ENCODE assay signal across 9 mouse cellular contexts in genomic region chr3:135580439-135581275, GRCm38 (mm10).
DNase-seq lines count a peak whose midpoint lies in the region; ATAC-seq and TF ChIP-seq lines count a peak whose summit lies in the region.
"Had no signal": no experiment of that assay in that cellular context is flagged by ENCODE, and none has a peak within 500 bp of the region (broad histone marks: within the 10 kb centered on the region; RNA-seq: fewer than 3 reads in every experiment).

No protein-coding gene starts in this region.

- WGBS in kidney, postnatal 0 days = 55% methylated on average over 21 of the region's 21 CpGs
- 59% methylated on average over 21 of the region's 21 CpGs for WGBS in kidney, embryonic 14.5 days

- no peak overlapping the region for H3K27ac ChIP-seq in kidney, postnatal 0 days
- no peak overlapping the region for H3K27ac ChIP-seq in kidney, embryonic 14.5 days (ENCODE audit: low read depth, low read length)
- H3K27ac ChIP-seq: hindbrain, embryonic 15.5 days had no signal

- H3K36me3 ChIP-seq in kidney, postnatal 0 days (ENCODE audit: insufficient read depth, low read length) = peaks cover 5% of the 10 kb centered on the region; the same call in 1 of the 2 replicates
- peaks cover 6% of the 10 kb centered on the region; the same call in 1 of the 2 replicates for H3K36me3 ChIP-seq in kidney, embryonic 14.5 days (ENCODE audit: control insufficient read depth, insufficient read depth, low read length)
- H3K36me3 ChIP-seq: hindbrain, embryonic 15.5 days had no signal

- no peak overlapping the region for H3K4me2 ChIP-seq in kidney, postnatal 0 days (ENCODE audit: low read length)
- no peak overlapping the region for H3K4me2 ChIP-seq in kidney, embryonic 14.5 days (replicated peaks; ENCODE audit: low read depth, low read length)
- H3K4me2 ChIP-seq: hindbrain, embryonic 15.5 days had no signal

- H3K4me1 ChIP-seq in kidney, postnatal 0 days (replicated peaks; ENCODE audit: insufficient read depth, low read length) = peaks cover 10% of the 10 kb centered on the region
- H3K4me1 ChIP-seq in kidney, embryonic 14.5 days (ENCODE audit: control insufficient read depth, insufficient read depth, low read length) = peaks cover 6% of the 10 kb centered on the region; the same call in 1 of the 2 replicates

- no peaks in the 10 kb centered on the region for H3K27me3 ChIP-seq in kidney, postnatal 0 days (ENCODE audit: insufficient read depth, low read length)
- no peaks in the 10 kb centered on the region for H3K27me3 ChIP-seq in kidney, embryonic 14.5 days (ENCODE audit: control insufficient read depth, insufficient read depth, low read length)
- H3K27me3 ChIP-seq: hindbrain, embryonic 15.5 days had no signal

- H3K9me3 ChIP-seq in kidney, postnatal 0 days (replicated peaks; ENCODE audit: low read length) = no peaks in the 10 kb centered on the region
- no peaks in the 10 kb centered on the region for H3K9me3 ChIP-seq in kidney, embryonic 14.5 days (ENCODE audit: control insufficient read depth, low read length)
- H3K9me3 ChIP-seq: hindbrain, embryonic 15.5 days had no signal

- peak; percentile 69 for DNase-seq in kidney, postnatal 0 days (ENCODE audit: low spot score)
- peak; percentile 45 for DNase-seq in ES-CJ7 (ENCODE audit: low read depth, low spot score)
- peak; percentile 57 to 73 for DNase-seq in heart, postnatal 10 days
- DNase-seq in lung, postnatal 4 days = peak; percentile 29 to 71
- DNase-seq in ovary, adult 18-20 months (ENCODE audit: low spot score) = no peak
- no peak for DNase-seq in layer of hippocampus, postnatal 25 days (ENCODE audit: extremely low spot score in 1 of 2, low spot score in 1 of 2)
- DNase-seq in cerebellum, adult 11 months = no peak

- TF ChIP-seq CTCF in kidney, postnatal 0 days (IDR thresholded peaks at IDR 0.05; ENCODE audit: low read depth) = no peak

- no peak overlapping the region for H3K4me3 ChIP-seq in kidney, postnatal 0 days (replicated peaks; ENCODE audit: low read depth, low read length)
- H3K4me3 ChIP-seq in kidney, embryonic 14.5 days (ENCODE audit: low read length) = no peak overlapping the region
- H3K4me3 ChIP-seq: hindbrain, embryonic 15.5 days had no signal

- intact Hi-C loops in heart, postnatal 10 days (cut with DNase I) = loop anchor here (1.0 to 5.0 kb wide), 3 partner anchors 123 to 289 kb away; no protein-coding TSS in a partner anchor

- no peak; the same call in 1 of the 2 replicates for ATAC-seq in kidney, postnatal 0 days (replicated peaks; ENCODE audit: low FRiP score, low read depth)
- ATAC-seq in kidney, embryonic 14.5 days (ENCODE audit: low FRiP score, low TSS enrichment) = no peak

- H3K9ac ChIP-seq in kidney, postnatal 0 days (ENCODE audit: low read depth, low read length) = no peak overlapping the region
- no peak overlapping the region for H3K9ac ChIP-seq in kidney, embryonic 14.5 days (ENCODE audit: low read depth, low read length)
- H3K9ac ChIP-seq: hindbrain, embryonic 15.5 days had no signal

Comparison
In these comparisons a context has a peak if more than half of its experiments do, and no peak if none do; other contexts are left out.
1. DNase-seq: peak in kidney, postnatal 0 days (single experiment), ES-CJ7 (single experiment), heart, postnatal 10 days (2 of 2) and lung, postnatal 4 days (2 of 2); none in ovary, adult 18-20 months (single experiment), layer of hippocampus, postnatal 25 days (0 of 2) and cerebellum, adult 11 months (single experiment).